Mouse (Mus musculus) thymus, postnatal 25 days (tissue): Measurements from ENCODE around the gene Hs3st3b1.

Experiments used
- DNase-seq: peaks from one replicate; pipeline ENCODE4 v3.0.0; 2022

The Hs3st3b1 gene

DNA sequence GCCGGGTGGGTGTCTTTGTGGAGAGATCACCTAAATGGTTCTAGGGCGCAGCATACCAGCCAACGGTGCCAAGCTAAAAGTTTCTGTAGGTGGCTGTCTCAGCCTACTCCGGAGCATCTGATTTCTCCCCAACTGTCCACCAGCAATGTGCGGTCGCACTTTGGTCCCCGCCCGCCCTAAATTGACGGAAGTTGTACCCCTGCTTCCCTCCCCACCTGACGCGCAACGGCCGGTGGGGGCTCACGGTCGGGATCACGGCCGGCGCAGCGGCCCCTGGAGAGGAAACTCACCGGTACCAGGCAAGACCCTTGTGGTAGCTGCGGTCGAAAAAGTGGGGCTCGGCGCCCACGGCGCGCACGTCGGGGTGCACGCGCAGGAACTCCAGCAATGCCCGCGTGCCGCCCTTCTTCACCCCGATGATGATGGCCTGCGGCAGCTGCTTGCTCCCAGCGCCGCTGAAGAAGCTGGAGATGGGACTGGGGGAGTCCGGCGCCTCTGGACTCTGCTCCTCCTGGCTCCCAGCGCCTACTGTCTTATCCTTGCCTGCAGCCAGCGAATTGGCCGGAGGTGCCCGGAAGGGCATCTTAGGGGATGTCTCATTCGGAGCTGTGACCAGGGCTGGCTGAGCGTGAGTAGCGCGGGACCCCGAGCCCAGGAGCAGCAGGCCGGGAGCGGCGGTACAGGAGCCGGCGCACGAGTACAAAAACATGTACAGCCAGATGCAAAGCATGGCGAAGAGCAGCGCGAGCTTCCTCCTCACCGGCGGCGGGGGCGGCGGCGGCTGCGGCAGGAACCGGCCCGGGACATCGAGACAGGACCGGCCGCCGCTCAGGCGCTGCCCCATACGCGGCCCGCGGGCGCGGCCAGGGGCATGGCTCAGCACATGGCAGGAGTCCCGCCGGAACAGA lies 792 bp downstream of the Hs3st3b1 start:
- peak; percentile 19 for DNase-seq

DNA sequence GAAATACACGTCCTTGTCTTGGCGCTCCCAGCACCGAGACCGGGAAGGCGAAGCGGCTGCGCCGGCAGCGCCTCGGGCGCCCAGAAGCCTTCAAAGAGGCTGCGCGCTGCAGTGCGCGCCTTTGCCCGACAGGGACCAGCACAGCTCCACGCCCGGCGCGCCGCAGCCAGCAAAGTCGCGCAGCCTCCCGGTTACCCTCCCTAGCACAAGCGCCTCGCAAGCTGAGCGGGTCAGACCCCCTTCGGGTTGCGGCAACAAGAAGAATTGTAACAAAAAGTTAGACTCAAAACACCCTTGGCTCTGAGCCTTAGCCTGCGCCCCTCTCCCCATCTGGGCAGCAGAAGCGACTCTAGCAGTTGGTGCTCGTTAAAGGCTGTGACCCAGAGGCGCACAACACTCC lies 1.6 kb downstream of the Hs3st3b1 start:
- peak; percentile 75 for DNase-seq

DNA sequence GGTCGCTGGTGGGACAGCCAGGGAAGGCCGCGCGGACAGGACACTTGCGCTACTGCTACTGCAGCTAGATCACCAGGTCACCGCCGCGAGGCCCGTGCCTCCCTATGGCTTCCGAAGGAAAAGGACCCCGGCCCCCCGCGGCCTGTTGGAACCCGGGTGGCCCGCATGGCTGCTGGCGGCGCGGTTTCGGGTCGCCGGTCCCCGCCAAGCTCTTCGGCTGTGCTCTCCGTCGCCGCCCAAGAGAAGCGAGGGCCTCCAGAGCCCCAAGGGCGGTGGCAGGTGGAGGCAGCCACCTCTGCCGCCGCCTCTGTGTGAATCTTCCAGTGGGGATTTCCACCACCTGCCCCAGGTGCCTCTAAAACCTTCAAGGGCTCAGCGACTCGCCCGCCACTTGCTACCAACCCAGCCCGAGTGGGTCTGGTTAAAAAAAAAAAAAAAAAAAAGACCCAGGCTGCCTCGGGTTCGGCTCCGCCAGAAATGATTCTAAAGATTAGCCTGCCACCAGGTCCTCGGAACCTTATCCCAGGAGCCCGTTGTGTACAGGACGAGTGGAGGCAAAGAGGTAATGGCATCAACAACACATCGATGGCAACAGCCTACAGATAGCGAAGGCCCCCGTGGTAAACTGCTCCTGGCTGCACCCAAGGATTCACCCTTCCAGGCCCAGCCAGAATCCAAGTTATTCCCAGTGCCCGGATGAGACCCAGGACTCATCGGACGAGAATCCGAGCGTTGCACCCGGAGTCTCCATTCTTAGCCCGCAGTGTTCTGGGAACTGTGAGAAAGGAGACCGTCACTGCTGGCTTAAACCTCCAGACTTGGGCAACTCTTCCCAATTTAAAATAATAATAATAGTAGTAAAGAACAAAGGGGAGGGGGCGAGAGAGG lies 2.6 kb downstream of the Hs3st3b1 start:
- DNase-seq, result no peak

DNA sequence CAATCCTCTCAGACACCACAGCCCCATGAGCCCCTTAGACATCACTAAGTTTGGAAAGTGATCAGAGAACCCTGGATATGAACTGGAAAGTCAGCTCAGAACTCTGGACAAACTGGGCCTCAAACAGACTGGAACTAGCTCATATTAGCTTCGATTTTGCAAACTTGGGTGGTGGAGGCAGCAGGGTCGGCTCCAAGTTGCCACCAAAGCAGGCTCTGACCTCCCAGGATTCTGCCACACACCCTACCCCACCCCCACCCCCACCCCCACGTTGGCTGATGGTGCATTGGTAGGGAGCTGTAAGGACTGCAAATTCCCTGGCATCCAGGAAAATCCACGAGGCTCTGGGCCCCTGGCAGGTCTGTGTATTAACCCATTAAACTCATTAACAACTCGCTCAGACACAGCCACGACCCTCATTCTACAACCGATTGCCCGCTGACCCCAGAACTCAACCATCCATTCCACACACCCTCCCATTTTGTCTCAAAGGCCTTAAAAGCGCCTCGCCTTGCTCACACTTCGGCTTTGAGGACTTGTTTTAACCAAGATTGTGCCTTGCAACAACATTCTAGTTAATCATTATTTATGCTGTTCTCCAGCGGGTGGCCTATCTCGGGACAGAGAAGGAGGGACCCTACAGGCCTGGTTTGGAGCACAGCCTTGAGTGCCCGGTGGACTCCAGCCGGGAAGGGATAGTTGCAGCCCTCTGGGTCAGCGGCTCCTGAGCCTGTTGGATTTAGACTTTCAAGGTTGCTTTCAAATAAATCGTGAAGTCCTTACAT lies 3.6 kb downstream of the Hs3st3b1 start:
- no peak for DNase-seq

DNA sequence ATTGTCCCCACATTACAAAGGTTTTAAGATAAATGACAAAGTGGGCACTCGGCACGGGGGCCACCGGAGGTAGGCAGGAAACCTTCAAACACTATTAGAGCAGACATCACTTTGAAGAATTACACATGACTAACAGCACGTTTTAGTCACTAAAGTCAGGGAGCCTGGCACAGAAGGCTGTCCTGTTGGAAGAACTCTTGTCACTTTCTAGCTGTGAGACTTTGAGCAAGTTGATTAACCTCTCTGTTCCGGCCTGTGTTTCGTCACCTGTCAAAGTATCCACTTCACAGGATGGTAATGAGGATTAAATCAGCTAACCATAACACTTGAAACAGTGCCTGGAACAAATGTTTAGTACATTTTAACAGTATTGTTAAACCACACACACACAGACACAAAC lies 4.5 kb downstream of the Hs3st3b1 start:
- DNase-seq, result no peak

DNA sequence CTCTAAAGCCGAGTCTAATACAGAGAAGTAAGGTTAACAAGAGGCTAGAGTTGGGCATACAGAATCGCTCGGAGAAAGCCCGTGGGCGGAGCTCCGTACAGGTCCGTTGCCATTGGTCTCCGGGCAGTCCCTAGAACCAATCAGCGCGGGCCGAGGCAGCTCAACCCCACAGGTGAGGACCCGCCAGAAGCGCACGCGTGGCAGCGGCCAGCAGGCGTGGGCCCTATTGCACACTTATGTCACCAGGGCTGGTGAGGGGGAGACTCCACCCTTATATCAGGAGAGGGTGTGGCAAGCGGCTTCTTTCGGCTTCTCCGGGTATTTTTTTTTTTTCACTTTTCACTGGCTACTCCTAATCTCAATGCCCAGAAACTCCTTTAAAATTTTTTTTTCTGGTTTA lies 7.7 kb downstream of the Hs3st3b1 start:
- DNase-seq, result peak; percentile 61

DNA sequence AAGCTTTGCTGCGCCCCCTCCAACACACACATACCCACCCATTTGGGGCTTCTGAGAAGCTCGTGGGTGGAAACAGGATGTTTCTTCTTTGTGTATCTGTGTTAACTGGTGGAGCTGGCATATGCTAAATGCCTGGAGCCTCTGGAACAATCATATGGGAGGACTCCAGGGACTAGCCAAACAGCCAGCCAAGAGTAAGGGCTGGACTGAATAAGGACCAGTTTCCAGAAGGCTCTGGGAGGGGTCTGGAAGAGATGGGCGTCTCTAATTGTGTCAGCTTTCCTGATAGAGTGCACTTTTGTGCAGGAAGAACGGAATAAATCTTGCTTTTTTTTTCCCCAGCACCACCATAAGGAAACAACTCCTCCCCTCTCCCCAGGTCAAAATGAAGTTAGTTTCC lies 8.2 kb downstream of the Hs3st3b1 start:
- no peak for DNase-seq

DNA sequence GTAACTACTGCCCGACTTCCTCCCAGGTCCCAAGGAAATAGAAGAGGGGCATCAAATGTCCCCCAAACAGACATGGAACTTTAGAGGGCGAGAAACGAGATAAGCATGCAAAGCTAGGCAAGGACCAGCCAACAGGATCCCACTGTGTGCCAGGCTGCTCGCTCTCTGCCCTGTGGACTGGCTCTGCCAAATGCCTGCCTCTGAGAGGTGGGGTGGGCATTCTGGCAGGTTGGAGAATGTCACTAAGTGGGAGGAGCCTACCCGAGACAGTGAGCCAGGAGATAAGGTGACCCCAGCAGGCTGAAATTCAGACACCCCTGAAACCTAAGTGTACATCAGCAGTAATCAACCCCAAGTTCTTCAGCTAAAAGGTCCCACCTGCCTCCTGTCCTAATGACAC lies 11.1 kb downstream of the Hs3st3b1 start:
- no peak for DNase-seq

DNA sequence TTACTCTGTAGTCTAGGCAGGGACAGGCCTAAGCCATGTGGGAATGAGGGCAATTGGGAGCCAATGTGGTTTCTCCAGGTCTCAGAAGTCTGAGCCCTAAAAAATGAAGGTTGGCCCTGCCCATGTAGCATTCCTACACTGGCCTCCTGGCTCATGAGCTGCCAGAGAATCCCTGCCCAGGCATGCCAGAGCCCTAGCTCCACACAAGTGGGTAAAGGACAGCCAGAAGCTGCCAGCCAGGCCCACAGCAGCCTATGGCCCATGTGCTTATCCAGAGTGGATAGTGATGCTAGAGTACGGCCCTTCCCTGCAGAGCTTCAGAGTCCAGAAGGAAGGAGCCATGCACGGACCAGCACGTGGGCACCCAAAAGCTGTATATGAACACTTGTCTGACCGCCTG lies 12.1 kb downstream of the Hs3st3b1 start:
- no peak for DNase-seq

DNA sequence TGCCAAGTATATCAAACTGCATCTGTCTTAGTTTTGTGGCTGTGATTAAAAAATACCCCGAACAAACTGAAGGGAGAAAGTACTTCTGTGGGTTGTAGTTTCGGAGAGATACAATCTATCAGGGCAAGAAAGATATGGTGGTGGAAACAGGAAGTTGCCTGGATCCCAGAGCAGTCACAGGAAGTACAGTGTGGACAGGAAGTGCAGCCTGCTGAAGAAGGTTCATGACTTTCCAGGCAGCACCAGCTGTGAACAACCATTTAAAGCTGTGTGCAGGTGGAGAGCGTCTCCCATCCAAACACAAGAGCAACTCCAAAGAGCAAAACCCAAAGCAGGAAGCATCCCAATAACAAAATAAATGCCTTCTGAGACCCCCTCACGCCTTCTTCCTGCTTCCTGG lies 13.6 kb downstream of the Hs3st3b1 start:
- DNase-seq, result peak; percentile 20

DNA sequence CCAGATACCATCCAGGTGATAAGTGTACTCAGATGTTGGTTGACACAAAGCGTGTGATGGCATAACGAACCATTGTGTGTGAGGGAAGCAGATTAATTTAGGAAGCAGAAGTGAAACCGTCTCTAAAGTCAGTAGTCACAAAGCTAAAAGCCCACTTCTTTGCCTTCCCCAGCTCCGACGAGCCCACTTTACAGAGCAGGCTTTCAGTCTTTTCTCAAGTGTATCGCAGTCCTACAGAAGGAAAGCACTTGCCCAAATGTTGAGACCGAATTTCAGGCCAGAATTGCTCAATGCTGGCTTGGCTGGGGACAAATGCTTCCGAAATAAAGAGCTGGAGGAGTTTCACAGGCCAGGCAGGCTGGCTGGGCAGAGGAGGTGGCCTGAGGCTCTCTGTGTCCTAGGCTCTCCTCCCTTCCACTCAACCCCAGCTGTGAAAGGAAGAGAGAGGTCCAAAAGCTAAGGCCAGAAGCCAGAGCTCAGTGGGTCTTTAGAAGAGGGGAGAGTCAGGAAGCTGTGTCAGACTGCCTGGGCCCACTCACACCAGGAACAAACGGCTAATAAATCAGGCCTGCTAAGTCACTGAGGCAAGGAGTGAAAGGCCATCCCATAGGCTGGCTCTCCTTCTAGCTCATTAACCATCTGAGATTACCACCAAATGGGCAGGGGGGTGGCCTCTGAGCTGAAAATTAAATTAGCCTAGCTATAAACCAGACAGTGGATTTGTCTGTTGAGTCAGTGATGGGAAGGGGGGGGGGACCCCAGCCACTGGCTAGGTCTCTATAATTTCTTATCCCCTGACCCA lies 15.3 kb downstream of the Hs3st3b1 start:
- no peak for DNase-seq

DNA sequence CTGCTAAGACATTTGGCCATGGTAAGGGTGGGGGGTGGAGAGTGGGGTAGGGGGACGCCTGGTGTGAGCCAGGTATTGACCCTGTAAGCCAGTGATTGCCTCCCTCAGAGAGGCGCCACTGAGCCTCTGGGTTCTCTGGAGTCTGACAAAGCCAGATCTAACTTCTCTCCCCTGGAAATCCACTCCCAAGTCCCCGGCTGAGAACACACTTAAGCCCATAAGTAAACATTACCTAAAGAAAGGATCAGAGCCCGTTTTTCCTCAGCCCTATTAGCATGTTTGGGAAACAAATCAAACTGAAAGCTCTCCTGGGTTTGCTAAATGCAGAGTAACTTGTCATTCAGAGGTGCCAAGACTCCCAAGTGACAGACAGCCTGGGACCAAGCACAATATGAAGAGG lies 17.3 kb downstream of the Hs3st3b1 start:
- DNase-seq, result no peak

DNA sequence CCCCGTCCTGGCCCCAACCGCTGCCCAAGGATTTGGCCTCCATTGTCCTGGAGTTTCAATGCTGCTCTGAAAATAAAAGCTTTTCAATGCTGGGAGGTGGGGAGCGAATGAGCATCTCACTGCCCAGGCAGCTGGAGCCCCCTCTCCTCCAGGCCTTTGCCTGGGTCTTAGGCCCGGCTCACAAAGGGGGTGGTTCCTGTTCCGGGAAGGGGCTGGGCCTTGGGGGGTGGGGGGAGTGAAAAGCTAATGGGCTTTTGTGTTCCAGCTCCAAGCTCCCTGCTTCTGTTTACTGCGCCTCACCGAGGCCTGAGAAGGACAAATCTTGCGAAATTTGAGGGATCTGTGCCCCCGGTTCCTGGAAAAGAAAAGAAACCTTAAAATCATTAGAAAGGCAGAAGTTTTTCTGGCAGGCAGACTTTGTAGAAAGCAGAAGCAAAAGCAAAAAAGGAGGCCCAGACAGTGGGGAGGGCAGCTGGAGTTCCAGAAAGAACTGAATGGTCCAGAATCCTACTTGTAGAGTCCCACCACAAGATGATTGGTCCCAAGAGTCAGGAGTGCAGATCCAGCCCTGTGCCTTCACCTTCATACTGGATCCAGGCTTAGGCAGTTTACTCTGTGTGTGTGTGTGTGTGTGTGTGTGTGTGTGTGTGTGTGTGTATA lies 23.5 kb downstream of the Hs3st3b1 start:
- no peak for DNase-seq

DNA sequence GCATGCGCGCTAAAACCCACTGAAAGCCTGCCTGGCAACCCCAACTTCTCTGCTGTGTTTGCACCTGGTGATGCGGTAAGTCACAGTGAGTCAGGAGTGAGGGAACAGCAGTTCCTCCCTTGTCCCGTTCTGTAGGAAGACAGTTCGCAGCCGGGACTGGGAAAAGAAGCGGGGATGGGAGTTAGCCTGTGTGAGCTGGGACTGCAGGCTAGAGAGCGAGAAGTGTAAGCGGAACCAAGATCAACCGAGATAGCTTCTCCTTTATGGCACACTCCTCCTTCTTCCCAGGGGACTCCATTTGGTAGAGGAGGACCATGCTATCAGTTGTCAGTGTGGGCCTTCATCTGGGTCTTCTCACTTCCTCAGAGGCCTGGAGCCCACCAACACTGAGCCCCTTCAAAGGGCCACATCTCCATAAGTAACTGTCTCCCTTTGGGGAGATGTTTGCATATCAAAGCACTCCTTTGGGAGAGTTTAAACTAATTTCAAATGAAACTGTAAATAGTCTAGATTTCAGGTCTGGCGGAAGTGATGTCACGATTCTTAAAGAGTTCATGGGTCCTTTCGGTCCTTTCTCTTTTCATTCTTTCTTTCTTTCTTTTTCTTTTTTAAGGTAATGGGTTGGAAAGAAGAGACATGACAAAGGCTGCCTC lies 24.1 kb downstream of the Hs3st3b1 start:
- no peak for DNase-seq

DNA sequence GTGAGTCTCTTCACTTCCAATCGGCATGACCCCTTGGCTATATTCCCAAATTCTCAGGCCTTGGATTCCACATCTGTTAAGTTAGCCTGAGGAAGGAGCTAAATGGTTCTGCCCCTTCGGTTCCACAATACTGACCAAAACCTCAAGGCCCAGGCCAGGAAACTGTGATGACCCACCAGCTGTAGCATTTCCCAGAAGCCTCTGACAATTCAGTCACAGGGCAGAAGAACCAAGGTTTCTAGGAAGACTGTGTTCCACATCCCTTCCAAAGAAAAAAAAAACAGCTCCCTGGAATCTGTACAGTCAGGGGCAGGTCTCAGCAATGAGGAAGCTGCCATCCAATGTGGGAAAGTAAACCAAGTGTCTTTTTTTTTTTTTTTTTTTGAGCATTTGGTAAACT lies 25.1 kb downstream of the Hs3st3b1 start:
- no peak for DNase-seq

DNA sequence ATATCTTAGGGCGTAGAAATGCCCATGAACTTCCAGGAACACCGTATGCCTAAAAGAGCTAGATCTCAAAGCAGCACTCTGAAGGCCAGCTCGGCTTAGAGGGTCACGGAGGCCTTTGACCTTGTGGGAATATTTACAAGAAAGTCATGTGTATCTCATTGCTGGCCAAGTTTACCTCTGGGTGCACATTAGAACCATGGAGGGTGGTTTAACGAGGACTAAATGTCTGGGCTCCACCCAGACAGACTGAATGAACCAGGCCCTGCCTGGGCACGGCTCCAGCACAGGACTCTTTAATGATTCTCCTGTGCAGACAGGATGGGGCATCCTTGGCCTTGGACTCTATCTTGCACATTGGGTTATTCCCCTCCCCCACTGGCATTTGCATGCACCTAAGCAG lies 27.9 kb downstream of the Hs3st3b1 start:
- DNase-seq, result no peak

DNA sequence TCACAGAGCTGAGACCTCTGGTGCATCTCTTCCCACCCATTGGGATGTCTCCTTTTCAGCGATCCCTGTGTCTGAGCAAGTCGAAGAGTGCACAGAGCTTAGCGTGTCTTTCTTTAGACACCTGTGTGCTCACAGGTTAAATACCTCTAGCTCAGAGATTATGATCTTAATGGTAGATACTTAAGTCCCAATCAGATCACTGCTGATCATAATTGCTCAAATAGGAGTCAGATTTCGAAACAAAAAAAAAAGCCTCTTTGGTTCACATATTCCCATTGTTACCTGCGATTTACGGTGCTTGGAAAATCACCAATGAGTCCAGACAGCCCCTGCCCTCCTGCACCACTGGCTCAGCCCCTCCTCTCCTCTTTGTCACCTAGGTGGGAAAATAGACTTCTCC lies 28.5 kb downstream of the Hs3st3b1 start:
- DNase-seq, result no peak

DNA sequence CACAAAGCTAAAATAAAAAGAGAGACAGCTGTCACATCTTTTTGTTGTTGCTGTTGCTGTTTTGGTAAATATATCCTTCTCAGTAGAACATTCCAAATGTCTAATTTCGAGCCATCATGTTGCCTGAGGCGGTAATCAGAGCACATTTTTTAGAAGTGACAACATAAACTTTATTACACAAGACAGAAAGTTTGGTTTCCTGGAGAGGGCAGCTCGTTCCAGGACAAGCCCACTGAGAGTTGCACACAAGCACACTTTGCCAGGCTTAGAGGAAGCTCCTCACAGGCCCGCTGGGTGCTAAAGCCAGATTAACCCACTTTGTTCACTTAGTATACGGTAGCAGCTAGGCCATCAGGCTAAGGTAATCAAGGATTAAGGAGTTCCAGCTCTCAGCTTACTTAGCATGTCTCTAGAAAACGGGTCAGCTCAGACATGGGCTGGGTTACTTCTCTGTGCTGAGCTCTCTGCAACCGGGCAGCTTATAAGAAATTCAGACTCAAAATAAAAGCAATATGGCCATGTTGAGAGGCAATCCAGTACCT lies 30.5 kb downstream of the Hs3st3b1 start:
- DNase-seq, result no peak

DNA sequence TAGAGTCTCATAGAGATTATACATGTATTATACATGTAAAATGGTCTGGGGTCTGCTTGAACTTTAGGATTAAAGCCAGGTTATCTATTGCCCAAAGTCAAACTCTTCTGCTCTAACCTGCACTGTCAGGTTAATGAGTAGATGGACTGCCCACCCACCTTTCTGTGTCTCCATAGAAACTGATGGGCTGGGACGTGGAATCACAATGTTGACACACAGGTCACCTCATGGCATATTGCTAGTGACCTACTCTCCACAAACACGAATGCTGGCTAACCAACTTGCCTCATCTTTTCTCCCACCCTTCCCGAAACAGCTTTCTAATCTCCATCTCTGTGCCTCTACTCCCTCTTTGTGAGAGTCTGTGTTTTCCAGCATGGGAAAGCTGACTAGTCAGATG lies 38.7 kb downstream of the Hs3st3b1 start:
- DNase-seq, result no peak

DNA sequence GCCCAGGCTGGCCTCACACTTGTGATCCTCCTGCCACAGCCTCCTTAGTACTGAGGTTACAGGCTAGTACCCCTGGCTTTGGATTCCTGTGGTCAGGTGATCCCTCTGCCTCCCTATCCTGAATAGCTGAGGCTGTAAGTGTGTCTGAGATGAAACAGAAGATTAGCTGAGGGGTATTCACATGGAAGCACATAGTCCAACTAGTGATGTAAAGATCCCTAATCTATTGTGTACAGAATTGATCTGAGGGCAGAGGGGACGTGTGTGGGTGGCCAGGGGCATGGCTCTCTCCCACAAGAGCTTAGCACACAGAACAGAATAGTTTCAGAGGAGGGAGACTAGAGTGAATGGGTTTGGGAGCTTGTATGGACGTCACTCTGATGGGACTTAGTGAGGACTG lies 41.8 kb downstream of the Hs3st3b1 start:
- no peak for DNase-seq

DNA sequence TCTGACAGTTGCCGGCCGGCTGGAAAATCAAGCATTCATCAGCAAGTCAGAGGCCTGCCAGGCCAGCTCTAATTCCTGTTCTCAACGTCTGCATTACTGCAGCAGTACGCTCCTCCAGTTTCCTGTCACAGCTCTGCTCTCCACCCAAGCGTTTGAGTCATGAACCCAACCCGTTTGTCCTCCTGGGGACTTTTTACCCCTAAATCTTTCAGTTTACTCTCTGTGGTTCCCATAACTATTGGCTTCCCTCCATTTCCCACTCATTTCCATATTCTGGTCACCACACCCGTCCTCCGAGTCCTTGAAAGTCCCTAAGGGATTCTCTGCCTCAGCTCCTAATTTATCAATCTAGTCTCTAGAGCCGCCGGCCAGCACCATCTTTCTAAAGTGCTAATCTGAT lies 42.8 kb downstream of the Hs3st3b1 start:
- DNase-seq, result no peak
